Mouse (Mus musculus) forebrain, embryonic 14.5 days (tissue): Measurements from ENCODE around the gene Prune2. TPM values are rescaled to one million over a fixed set of nuclear protein-coding genes. Genes with fewer than 3 reads are reported as not detected.

Experiments
- ATAC-seq: fragments of 200-750 bp; cut with Nextera tagmentation; 2 replicates; pipeline ENCODE4 v1.8.0; 2017; ENCODE audit warnings: mild to moderate bottlenecking, moderate library complexity
- DNase-seq: peaks from one replicate; pipeline ENCODE4 v3.0.0-alpha.2; 2015; ENCODE audit warnings: low spot score
- H3K27ac ChIP-seq: fragments of 300-500 bp; sonication (generic); 2 replicates; pipeline ENCODE4 v1.5.1; 2014; ENCODE audit warnings: low read depth, mild to moderate bottlenecking, control low read depth, low read length, moderate library complexity
- H3K27me3 ChIP-seq: fragments of 300-500 bp; sonication (generic); replicated peaks from 2 replicates; pipeline ENCODE4 v1.6.1; 2014; ENCODE audit warnings: low read length, control low read depth, mixed read lengths; ENCODE audit not compliant: control insufficient read depth, insufficient read depth
- H3K36me3 ChIP-seq: fragments of 300-500 bp; sonication (generic); 2 replicates; pipeline ENCODE4 v1.6.1; 2014; ENCODE audit warnings: low read length, control low read depth; ENCODE audit not compliant: control insufficient read depth, insufficient read depth
- H3K4me1 ChIP-seq: fragments of 300-500 bp; sonication (generic); 2 replicates; pipeline ENCODE4 v1.6.1; 2014; ENCODE audit warnings: antibody characterized with exemption, low read length, control low read depth; ENCODE audit not compliant: control insufficient read depth, insufficient read depth
- H3K4me2 ChIP-seq: fragments of 300-500 bp; sonication (generic); 2 replicates; pipeline ENCODE4 v1.6.1; 2014; ENCODE audit warnings: mild to moderate bottlenecking, control low read depth, low read length
- H3K4me3 ChIP-seq: fragments of 300-500 bp; sonication (generic); 2 replicates; pipeline ENCODE4 v1.5.1; 2014; ENCODE audit warnings: low read depth, low read length, control low read depth
- H3K9ac ChIP-seq: fragments of 300-500 bp; sonication (generic); 2 replicates; pipeline ENCODE4 v1.6.1; 2014; ENCODE audit warnings: mild to moderate bottlenecking, low read length, control low read depth, moderate library complexity
- H3K9me3 ChIP-seq: fragments of 300-500 bp; sonication (generic); replicated peaks from 2 replicates; pipeline ENCODE4 v1.6.1; 2016; ENCODE audit warnings: low read length, control low read depth, mixed read lengths; ENCODE audit not compliant: control insufficient read depth
- WGBS: fragments of 180-500 bp; shearing (Covaris S2); extraction: QIAGEN DNeasy Blood & Tissue Kit; methylation state at CpG from one replicate; pipeline ENCODE4 v1.1.7; 2014; 5-methylcytosine and 5-hydroxymethylcytosine counted together
- polyA plus RNA-seq: library from polyadenylated mRNA; unstranded; fragments of >200 nt; fragmentation: Nextera tagmentation; extraction: Ambion mirVana; gene quantifications from 2 replicates; pipeline ENCODE4 v1.2.1, GENCODE M21; 2014

Prune2 gene
- polyA plus RNA-seq, 1 experiment from 2014 or later: 2.6 TPM

DNA sequence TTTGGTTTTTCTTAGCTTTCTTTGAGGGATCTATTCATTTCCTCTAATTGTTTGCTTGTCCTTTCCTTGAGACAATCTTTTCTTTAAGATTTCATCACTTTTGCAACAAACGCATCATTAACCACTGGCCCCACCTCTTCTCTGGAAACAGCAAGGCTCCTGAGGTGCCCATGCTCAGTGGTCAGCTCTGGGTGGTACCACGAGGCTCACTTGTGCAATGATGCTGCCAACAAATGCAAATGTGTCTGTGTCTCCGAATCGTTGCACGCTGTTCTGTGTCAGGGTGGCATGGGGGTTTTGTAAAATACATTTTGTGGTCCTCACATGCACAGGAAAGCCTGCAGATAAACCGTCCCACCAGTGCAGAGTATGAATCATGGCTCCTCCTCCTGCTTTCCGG, 194.1 kb downstream of the Prune2 start:
- H3K27me3 ChIP-seq: no peaks in the 10 kb centered on the region
- DNase-seq (no peak), ATAC-seq (no peak)
- 83% methylated on average over 7 of the region's 7 CpGs for WGBS
- H3K4me1 ChIP-seq: no peaks in the 10 kb centered on the region
- H3K9me3 ChIP-seq: no peaks in the 10 kb centered on the region
- H3K4me3 ChIP-seq: no peak overlapping the region
- H3K9ac ChIP-seq: no peak overlapping the region
- no peaks in the 10 kb centered on the region for H3K36me3 ChIP-seq
- no peak overlapping the region for H3K27ac ChIP-seq
- no peak overlapping the region for H3K4me2 ChIP-seq

DNA sequence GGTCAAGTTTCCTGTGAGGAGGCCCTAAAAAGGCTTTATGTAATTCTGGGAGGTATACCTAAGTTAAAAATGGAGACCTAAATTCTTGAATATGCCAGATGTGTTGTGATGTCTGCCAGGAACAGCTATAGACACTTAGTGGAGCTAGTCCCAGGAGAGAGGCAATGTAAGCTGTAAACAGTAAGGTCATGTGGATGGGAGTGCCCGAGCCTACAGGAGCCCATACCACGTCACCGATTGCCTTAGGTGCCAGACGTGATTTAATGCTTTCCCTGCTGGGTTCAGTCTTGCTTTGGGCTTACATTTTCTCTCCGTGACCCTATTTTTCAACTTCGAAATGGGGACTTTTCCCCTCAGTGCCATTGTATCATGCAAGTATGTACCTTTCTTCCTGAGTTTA, 195.9 kb downstream of the Prune2 start:
- 89% methylated on average over 6 of the region's 6 CpGs for WGBS
- no peak for ATAC-seq

DNA sequence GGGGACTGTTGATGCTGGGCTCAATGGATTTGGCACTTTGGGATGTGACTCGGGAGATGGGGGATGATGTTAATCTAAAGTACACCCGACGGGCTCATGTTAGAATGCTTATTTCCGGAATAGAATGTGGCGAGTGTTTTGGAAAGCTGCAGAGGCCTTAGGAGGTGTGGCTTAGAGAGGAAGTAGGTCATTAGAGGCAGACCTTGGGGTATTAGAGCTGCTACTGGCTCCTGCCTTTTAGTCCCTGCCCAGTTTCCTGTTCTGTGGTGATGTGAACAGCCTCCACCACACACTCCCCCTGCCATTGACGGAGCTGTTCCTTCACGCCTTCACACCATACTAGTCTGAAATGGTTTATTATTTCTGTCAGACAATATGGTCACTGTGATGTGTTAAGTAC, 196.5 kb downstream of the Prune2 start:
- Histone ChIP-seq H3K4me2 (no peak overlapping the region), H3K27ac (no peak overlapping the region), H3K36me3 (no peaks in the 10 kb centered on the region), H3K9me3 (no peaks in the 10 kb centered on the region), H3K4me1 (no peaks in the 10 kb centered on the region), H3K4me3 (no peak overlapping the region), H3K27me3 (no peaks in the 10 kb centered on the region), H3K9ac (no peak overlapping the region)
- 86% methylated on average over 7 of the region's 7 CpGs for WGBS
- DNase-seq (no peak), ATAC-seq (no peak)

More for the DNA sequence above, 195.9 kb downstream of the Prune2 start:
- Histone ChIP-seq H3K4me1 (no peaks in the 10 kb centered on the region), H3K9ac (no peak overlapping the region), H3K36me3 (no peaks in the 10 kb centered on the region), H3K27ac (no peak overlapping the region), H3K4me3 (no peak overlapping the region), H3K9me3 (no peaks in the 10 kb centered on the region), H3K4me2 (no peak overlapping the region), H3K27me3 (no peaks in the 10 kb centered on the region)
- DNase-seq: no peak

DNA sequence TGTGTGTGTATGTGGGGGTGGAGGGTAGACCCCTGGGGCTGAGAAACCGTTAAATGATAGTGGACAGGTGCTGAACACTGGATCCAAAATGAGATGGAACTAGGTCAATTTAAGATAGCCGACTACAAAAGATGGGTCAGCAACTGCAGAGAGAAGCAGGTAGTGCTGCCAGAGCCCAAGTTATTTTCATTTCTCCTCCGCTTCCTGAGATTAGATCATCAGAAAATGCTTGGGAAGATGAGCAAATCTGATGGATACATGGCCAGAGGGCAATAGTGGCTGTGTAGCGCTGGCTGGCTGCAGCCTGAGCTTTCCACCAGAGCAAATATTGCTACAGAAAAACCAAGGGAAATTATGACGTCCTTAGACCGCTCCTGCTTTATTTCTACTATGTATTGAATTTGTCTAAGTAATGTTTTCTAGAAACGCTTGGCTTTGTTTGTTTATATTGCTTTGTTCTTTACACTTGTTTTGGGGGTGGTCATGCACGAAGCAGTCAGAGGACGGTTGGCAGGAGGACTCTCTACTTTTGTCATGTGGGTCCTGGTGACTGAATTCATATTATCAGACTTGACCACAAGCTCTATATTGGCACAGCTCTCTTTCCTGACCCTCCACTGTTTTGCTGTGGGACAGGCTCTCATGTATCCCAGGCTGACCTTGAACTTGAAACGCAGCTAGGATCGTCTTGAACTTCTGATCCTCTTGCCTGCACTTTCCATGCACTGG, 198.2 kb downstream of the Prune2 start:
- ATAC-seq (no peak), DNase-seq (no peak)
- 85% methylated on average over 11 of the region's 11 CpGs for WGBS
- no peaks in the 10 kb centered on the region for H3K27me3 ChIP-seq
- no peaks in the 10 kb centered on the region for H3K36me3 ChIP-seq
- no peak overlapping the region for H3K9ac ChIP-seq
- no peak overlapping the region for H3K27ac ChIP-seq
- H3K9me3 ChIP-seq: no peaks in the 10 kb centered on the region
- H3K4me3 ChIP-seq: no peak overlapping the region
- H3K4me2 ChIP-seq: no peak overlapping the region
- no peaks in the 10 kb centered on the region for H3K4me1 ChIP-seq

DNA sequence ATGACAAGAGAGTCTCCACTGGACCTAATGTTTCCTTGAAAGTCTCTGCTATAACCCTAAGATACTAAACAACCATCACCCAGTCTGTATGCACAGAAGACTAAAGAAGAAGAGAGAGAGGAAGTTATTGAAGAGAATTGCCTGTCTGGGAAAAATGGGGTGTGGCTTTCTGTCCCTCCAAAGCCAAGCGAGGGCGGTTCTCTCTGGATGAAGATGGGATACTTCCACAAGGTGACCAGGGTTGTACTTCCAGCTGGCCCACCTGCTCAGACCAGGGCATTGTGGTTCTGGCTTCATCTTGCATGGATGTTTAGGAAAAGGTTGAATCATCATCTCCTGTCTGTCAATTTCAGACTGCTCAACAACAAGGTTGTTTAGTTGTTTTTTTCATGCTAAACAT, 199.3 kb downstream of the Prune2 start:
- H3K27ac ChIP-seq: no peak overlapping the region
- 86% methylated on average over 2 of the region's 2 CpGs for WGBS

DNA sequence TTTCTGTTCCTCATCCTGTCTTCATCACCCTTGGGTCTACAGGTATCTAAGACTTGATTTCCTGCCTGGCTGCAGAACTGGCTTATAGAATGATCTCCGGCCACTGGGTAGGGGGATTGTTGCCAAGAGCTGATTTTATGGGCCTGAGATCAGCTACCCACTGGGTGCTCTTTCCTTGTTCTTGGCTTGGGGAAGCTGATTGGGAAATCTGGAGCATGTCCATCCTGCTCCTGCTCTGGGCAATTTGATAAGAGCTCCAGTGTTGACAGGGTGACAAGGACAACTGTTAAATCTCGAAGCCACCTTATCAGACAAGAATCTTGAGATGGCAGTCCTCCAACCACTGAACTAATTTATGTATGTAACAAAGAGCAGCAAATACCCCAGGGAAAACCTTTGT, 203.8 kb downstream of the Prune2 start:
- Histone ChIP-seq H3K27me3 (no peaks in the 10 kb centered on the region), H3K36me3 (no peaks in the 10 kb centered on the region), H3K9ac (no peak overlapping the region), H3K4me2 (no peak overlapping the region), H3K27ac (no peak overlapping the region), H3K4me3 (no peak overlapping the region), H3K4me1 (no peaks in the 10 kb centered on the region), H3K9me3 (no peaks in the 10 kb centered on the region)
- WGBS: 79% methylated on average over 2 of the region's 2 CpGs
- DNase-seq (no peak), ATAC-seq (no peak)

More for the DNA sequence above, 199.3 kb downstream of the Prune2 start:
- Histone ChIP-seq H3K27me3 (no peaks in the 10 kb centered on the region), H3K4me1 (no peaks in the 10 kb centered on the region), H3K4me3 (no peak overlapping the region), H3K9ac (no peak overlapping the region), H3K4me2 (no peak overlapping the region), H3K36me3 (no peaks in the 10 kb centered on the region), H3K9me3 (no peaks in the 10 kb centered on the region)
- ATAC-seq: no peak
- no peak for DNase-seq

DNA sequence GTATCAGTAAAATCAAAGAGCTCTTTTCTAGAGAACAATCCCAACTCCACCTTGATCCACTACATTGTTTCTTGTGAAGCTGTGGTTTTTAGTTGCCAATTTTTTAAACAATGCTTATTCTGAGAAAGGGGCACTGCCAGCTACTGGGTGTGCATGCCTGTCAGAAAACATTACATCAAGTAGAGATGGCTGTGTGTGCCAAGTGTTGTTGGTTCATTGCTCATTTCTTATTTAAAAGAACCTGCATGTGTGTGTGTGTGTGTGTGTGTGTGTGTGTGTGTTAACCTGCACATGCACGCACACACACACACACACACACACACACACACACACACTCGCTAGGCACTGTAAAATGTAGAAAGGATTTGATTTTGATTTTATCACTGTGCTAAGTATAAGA, 204.3 kb downstream of the Prune2 start:
- Histone ChIP-seq H3K4me3 (no peak overlapping the region), H3K27ac (no peak overlapping the region), H3K4me1 (no peaks in the 10 kb centered on the region), H3K9me3 (no peaks in the 10 kb centered on the region), H3K4me2 (no peak overlapping the region), H3K36me3 (no peaks in the 10 kb centered on the region), H3K27me3 (no peaks in the 10 kb centered on the region), H3K9ac (no peak overlapping the region)
- ATAC-seq (no peak), DNase-seq (no peak)
- 91% methylated on average over 2 of the region's 2 CpGs for WGBS

DNA sequence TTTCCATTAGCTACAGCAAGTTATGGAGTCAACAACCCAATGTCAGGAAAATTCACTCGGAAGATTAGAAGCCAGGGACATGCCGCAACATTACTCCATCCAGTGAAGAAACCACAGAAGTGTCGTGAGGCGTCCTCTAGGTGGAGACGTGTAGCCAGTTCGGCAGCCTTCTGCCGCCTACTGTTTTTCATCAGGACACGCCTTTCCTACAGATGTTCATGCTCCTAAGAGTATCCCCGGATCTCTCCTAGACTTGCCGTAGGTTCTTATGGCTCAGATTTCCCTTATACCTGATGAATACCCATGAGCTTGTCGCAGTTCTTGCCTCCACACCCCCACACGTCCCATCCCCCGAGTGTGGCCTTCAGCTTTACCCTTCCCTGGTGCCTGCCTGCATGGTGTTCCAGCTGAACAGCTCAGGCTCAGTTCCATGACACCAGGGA, 207.6 kb downstream of the Prune2 start:
- Histone ChIP-seq H3K4me3 (no peak overlapping the region), H3K4me2 (no peak overlapping the region), H3K4me1 (no peaks in the 10 kb centered on the region), H3K9me3 (no peaks in the 10 kb centered on the region), H3K36me3 (no peaks in the 10 kb centered on the region), H3K27me3 (no peaks in the 10 kb centered on the region), H3K27ac (no peak overlapping the region), H3K9ac (no peak overlapping the region)
- WGBS: 22% methylated on average over 13 of the region's 13 CpGs
- peak; percentile 63 for ATAC-seq
- peak; percentile 58 for DNase-seq

DNA sequence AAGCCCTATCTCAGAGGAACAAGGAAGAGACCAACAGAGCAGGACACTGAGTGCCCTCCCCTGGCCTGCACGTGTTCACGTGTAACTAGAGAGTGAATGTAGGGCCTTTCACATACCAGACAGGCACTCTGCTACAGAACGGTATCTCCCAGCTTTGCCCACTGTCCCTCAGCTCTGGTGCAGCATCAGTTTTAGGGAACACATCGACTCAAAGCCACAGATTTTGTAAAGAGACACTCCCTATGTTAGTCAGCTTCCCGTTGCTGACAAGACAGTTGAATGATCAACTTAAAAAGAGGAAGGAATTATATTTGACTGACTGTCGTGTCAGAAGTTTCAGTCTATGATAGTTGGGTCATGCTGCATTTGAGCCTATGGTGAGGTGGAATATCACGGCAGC, 210.4 kb downstream of the Prune2 start:
- H3K4me2 ChIP-seq: no peak overlapping the region

More for the DNA sequence above, 210.4 kb downstream of the Prune2 start:
- 88% methylated on average over 7 of the region's 7 CpGs for WGBS
- no peaks in the 10 kb centered on the region for H3K36me3 ChIP-seq
- H3K27ac ChIP-seq: no peak overlapping the region
- H3K27me3 ChIP-seq: no peaks in the 10 kb centered on the region
- no peaks in the 10 kb centered on the region for H3K9me3 ChIP-seq
- no peak overlapping the region for H3K9ac ChIP-seq
- DNase-seq: no peak
- ATAC-seq: no peak
- H3K4me3 ChIP-seq: no peak overlapping the region
- H3K4me1 ChIP-seq: no peaks in the 10 kb centered on the region
